Mouse (Mus musculus) adrenal gland, postnatal 25 days (tissue): ENCODE data around the gene Cdkn2d. TPM values are rescaled to one million over a fixed set of nuclear protein-coding genes. Genes with fewer than 3 reads are reported as not detected.
"Not testable (repeated sequence)": the region's sequence is repeated elsewhere in the genome, so short reads cannot be mapped to it uniquely, and the experiment has no call there.

Experiments
- DNase-seq: peaks from one replicate; pipeline ENCODE4 v3.0.0; 2021; ENCODE audit warnings: mixed read lengths
- long read RNA-seq: library from polyadenylated mRNA; stranded (forward); transcript quantifications from one replicate; pipeline ENCODE4 v2.0.0, GENCODE M21; 2021
- total RNA-seq: library from RNA; stranded (reverse); gene quantifications from 2 replicates; pipeline ENCODE4 v1.2.3, GENCODE M21; 2021

Cdkn2d gene
- total RNA-seq: 13.5 and 19.9 TPM in 2 replicates
- long read RNA-seq, transcript Cdkn2d-203 (2 exons, 1,423 nt): major isoform, 22 of 25 reads
- long read RNA-seq, partial matches to known transcripts: 0 of 25 reads
- long read RNA-seq, other reads (novel, unspliced or antisense): 3 of 25 reads

- DNase-seq: peak; percentile 99
Measured at GRCm38 (mm10) chr9:21291022-21291787, at the start of gene Cdkn2d. Gene Cdkn2d (minus strand): TSS chr9:21291407.

- no peak for DNase-seq
Measured at GRCm38 (mm10) chr9:21340411-21340810, 49.2 kb upstream of the Cdkn2d start.

- DNase-seq: no peak
Measured at GRCm38 (mm10) chr9:21337652-21338051, 46.4 kb upstream of the Cdkn2d start.

- no peak for DNase-seq
Measured at GRCm38 (mm10) chr9:21336491-21336890, 45.3 kb upstream of the Cdkn2d start.

GRCm38 (mm10) chr9:21335391-21335790 is 44.2 kb upstream of the Cdkn2d start:
- no peak for DNase-seq

- no peak for DNase-seq
Measured at GRCm38 (mm10) chr9:21334747-21335146, 43.5 kb upstream of the Cdkn2d start.

- DNase-seq: no peak
Measured at GRCm38 (mm10) chr9:21333523-21333922, 42.3 kb upstream of the Cdkn2d start.

GRCm38 (mm10) chr9:21332161-21333061 is 41.2 kb upstream of the Cdkn2d start:
- DNase-seq: no peak

GRCm38 (mm10) chr9:21331365-21332140 is 40.3 kb upstream of the Cdkn2d start:
- no peak for DNase-seq

GRCm38 (mm10) chr9:21329699-21330289 is 38.6 kb upstream of the Cdkn2d start:
- no peak for DNase-seq

- DNase-seq: no peak
Measured at GRCm38 (mm10) chr9:21329041-21329440, 37.8 kb upstream of the Cdkn2d start.

- DNase-seq: no peak
Measured at GRCm38 (mm10) chr9:21328041-21328440, 36.8 kb upstream of the Cdkn2d start.

GRCm38 (mm10) chr9:21327569-21327968 is 36.4 kb upstream of the Cdkn2d start:
- no peak for DNase-seq

- no peak for DNase-seq
Measured at GRCm38 (mm10) chr9:21324269-21324668, 33.1 kb upstream of the Cdkn2d start.

- not testable (repeated sequence) for DNase-seq
Measured at GRCm38 (mm10) chr9:21322917-21323297, 31.7 kb upstream of the Cdkn2d start.

GRCm38 (mm10) chr9:21322211-21322916 is 31.2 kb upstream of the Cdkn2d start:
- no peak for DNase-seq

GRCm38 (mm10) chr9:21321513-21321835 is 30.3 kb upstream of the Cdkn2d start:
- DNase-seq: peak; percentile 30

- peak; percentile 91 for DNase-seq
Measured at GRCm38 (mm10) chr9:21320619-21321512, 29.7 kb upstream of the Cdkn2d start, which contains the start of gene Slc44a2. Gene Slc44a2 (plus strand): TSS chr9:21320698.

GRCm38 (mm10) chr9:21320280-21320618 is 29.0 kb upstream of the Cdkn2d start:
- no peak for DNase-seq

- no peak for DNase-seq
Measured at GRCm38 (mm10) chr9:21319503-21319902, 28.3 kb upstream of the Cdkn2d start.
